Mouse (Mus musculus) hindbrain, embryonic 15.5 days (tissue): ENCODE results near the gene Lrrc73. TPM values are rescaled to one million over a fixed set of nuclear protein-coding genes. Genes with fewer than 3 reads are reported as not detected.

Experiments
- ATAC-seq: fragments of 200-750 bp; cut with Nextera tagmentation; 2 replicates; pipeline ENCODE4 v1.8.0; 2017; ENCODE audit warnings: low read depth, moderate number of reproducible peaks, moderate TSS enrichment; ENCODE audit not compliant: low FRiP score
- H3K27ac ChIP-seq: fragments of 300-500 bp; sonication (generic); replicated peaks from 2 replicates; pipeline ENCODE4 v1.5.1; 2015; ENCODE audit warnings: mild to moderate bottlenecking, inconsistent platforms
- H3K27me3 ChIP-seq: fragments of 300-500 bp; sonication (generic); 2 replicates; pipeline ENCODE4 v1.6.1; 2015; ENCODE audit warnings: control low read depth, inconsistent platforms
- H3K36me3 ChIP-seq: fragments of 300-500 bp; sonication (generic); 2 replicates; pipeline ENCODE4 v1.6.1; 2015; ENCODE audit warnings: control low read depth, inconsistent platforms
- H3K4me1 ChIP-seq: fragments of 300-500 bp; sonication (generic); replicated peaks from 2 replicates; pipeline ENCODE4 v1.6.1; 2015; ENCODE audit warnings: control low read depth, inconsistent platforms
- H3K4me2 ChIP-seq: fragments of 300-500 bp; sonication (generic); 2 replicates; pipeline ENCODE4 v1.6.1; 2015; ENCODE audit warnings: moderate library complexity, mild to moderate bottlenecking, inconsistent platforms
- H3K4me3 ChIP-seq: fragments of 300-500 bp; sonication (generic); 2 replicates; pipeline ENCODE4 v1.5.1; 2015; ENCODE audit warnings: mild to moderate bottlenecking, inconsistent platforms
- H3K9ac ChIP-seq: fragments of 300-500 bp; sonication (generic); 2 replicates; pipeline ENCODE4 v1.6.1; 2015; ENCODE audit warnings: inconsistent platforms
- H3K9me3 ChIP-seq: fragments of 300-500 bp; sonication (generic); 2 replicates; pipeline ENCODE4 v1.6.1; 2016; ENCODE audit warnings: control low read depth, inconsistent platforms
- WGBS: fragments of 180-500 bp; shearing (Covaris S2); methylation state at CpG from one replicate; pipeline ENCODE4 v1.1.7; 2015; 5-methylcytosine and 5-hydroxymethylcytosine counted together
- polyA plus RNA-seq: library from polyadenylated mRNA; unstranded; fragments of >200 nt; fragmentation: Nextera tagmentation; extraction: Ambion mirVana; gene quantifications from 2 replicates; pipeline ENCODE4 v1.2.1, GENCODE M21; 2015

Lrrc73 gene
- polyA plus RNA-seq, 1 experiment from 2014 or later, result 18.5 TPM

- peak; percentile 52 for ATAC-seq
- Histone ChIP-seq H3K27ac (no peak overlapping the region), H3K9ac (no peak overlapping the region), H3K27me3 (no peaks in the 10 kb centered on the region), H3K36me3 (peaks cover 28% of the 10 kb centered on the region; the same call in 1 of the 2 replicates), H3K9me3 (no peaks in the 10 kb centered on the region), H3K4me3 (no peak overlapping the region), H3K4me1 (no peaks in the 10 kb centered on the region), H3K4me2 (no peak overlapping the region)
- WGBS, result 29% methylated on average over 14 of the region's 14 CpGs
Measured at GRCm38 (mm10) chr17:46265918-46266618, 12.7 kb downstream of the Lrrc73 start.

- Histone ChIP-seq H3K36me3 (peaks cover 32% of the 10 kb centered on the region; the same call in 1 of the 2 replicates), H3K9ac (no peak overlapping the region), H3K4me1 (no peaks in the 10 kb centered on the region), H3K27me3 (no peaks in the 10 kb centered on the region), H3K4me2 (no peak overlapping the region), H3K4me3 (no peak overlapping the region), H3K9me3 (no peaks in the 10 kb centered on the region), H3K27ac (no peak overlapping the region)
- WGBS, result 77% methylated on average over 6 of the region's 6 CpGs
- ATAC-seq, result no peak
Measured at GRCm38 (mm10) chr17:46266986-46267385, 13.7 kb downstream of the Lrrc73 start.

DNA sequence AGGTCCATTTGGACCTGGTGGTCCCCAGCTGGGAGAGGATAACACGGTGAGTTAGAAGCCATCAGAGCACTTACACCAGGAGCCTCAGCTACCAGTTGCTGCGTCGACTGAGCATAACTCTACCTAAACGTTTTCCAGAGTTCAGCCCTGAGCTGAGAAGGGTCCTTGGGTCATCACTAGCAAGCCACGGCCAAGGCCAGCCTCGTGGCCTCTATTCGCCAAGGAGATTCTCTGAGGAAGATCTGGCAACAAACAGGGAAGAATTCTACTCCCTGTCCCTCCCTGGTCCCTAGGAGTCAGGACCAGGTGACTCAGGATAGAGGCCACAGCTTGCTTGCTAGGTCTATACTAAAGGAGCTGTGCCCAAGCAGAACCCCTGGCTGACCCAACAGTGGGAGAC, 14.2 kb downstream of the Lrrc73 start:
- Histone ChIP-seq H3K27ac (no peak overlapping the region), H3K36me3 (peaks cover 27% of the 10 kb centered on the region; the same call in 1 of the 2 replicates), H3K4me1 (no peaks in the 10 kb centered on the region), H3K4me2 (no peak overlapping the region), H3K9ac (no peak overlapping the region), H3K4me3 (no peak overlapping the region), H3K27me3 (no peaks in the 10 kb centered on the region), H3K9me3 (no peaks in the 10 kb centered on the region)
- ATAC-seq, result no peak
- 85% methylated on average over 7 of the region's 7 CpGs for WGBS

DNA sequence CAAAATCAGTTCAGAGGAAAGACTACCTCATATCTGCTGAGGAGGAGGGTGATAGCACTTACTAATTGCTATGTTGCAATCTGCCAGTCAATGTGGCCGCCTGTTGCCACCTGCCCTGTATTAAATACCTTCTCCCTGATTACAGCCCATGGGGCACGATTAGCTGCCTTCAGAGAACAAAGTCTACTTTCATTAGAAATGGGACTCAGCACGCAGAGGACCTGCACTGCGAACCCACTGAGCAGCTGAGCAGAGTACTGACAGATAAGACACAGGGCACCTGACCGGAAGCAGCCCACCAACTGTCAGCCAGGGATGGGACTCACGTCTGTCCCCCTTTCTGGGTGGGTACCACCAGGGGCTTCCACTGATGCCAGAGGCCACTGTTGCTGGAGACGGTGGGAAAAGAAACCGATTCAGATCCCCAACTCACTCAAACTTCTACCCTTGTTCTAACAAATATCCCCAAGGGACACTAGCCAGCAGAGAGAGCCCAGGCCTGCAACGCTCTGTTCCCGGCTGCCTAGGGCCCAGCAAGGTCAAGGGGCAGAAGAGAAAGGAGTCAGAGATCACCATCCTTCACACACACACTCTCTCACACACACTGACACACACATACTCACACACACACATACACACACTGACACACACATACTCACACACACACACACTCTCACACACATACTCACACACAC, 14.8 kb downstream of the Lrrc73 start:
- WGBS, result 85% methylated on average over 10 of the region's 10 CpGs
- no peak overlapping the region for H3K9ac ChIP-seq
- ATAC-seq, result no peak

GRCm38 (mm10) chr17:46269771-46270534, 16.6 kb downstream of the Lrrc73 start:
- no peak for ATAC-seq
- no peaks in the 10 kb centered on the region for H3K4me1 ChIP-seq
- no peaks in the 10 kb centered on the region for H3K27me3 ChIP-seq
- no peak overlapping the region for H3K27ac ChIP-seq
- no peaks in the 10 kb centered on the region for H3K9me3 ChIP-seq
- no peak overlapping the region for H3K4me3 ChIP-seq
- WGBS, result 88% methylated on average over 19 of the region's 19 CpGs
- H3K4me2 ChIP-seq, result no peak overlapping the region
- no peak overlapping the region for H3K9ac ChIP-seq
- H3K36me3 ChIP-seq, result 0 out of 2 replicates have a peak, but pooled peaks cover 7% of the 10 kb centered on the region

More for the DNA sequence above, 14.8 kb downstream of the Lrrc73 start:
- Histone ChIP-seq H3K36me3 (0 out of 2 replicates have a peak, but pooled peaks cover 21% of the 10 kb centered on the region), H3K27ac (no peak overlapping the region), H3K4me3 (no peak overlapping the region), H3K9me3 (no peaks in the 10 kb centered on the region), H3K27me3 (no peaks in the 10 kb centered on the region), H3K4me1 (no peaks in the 10 kb centered on the region), H3K4me2 (no peak overlapping the region)

GRCm38 (mm10) chr17:46272058-46272457, 18.7 kb downstream of the Lrrc73 start:
- H3K9ac ChIP-seq, result no peak overlapping the region
- H3K4me1 ChIP-seq, result no peaks in the 10 kb centered on the region
- H3K36me3 ChIP-seq, result 0 out of 2 replicates have a peak, but pooled peaks cover 7% of the 10 kb centered on the region
- H3K9me3 ChIP-seq, result no peaks in the 10 kb centered on the region
- no peak for ATAC-seq
- H3K27ac ChIP-seq, result no peak overlapping the region
- H3K27me3 ChIP-seq, result no peaks in the 10 kb centered on the region
- H3K4me2 ChIP-seq, result no peak overlapping the region
- no peak overlapping the region for H3K4me3 ChIP-seq
- WGBS, result 90% methylated on average over 2 of the region's 2 CpGs

GRCm38 (mm10) chr17:46272675-46273074, 19.3 kb downstream of the Lrrc73 start:
- WGBS, result 87% methylated on average over 5 of the region's 5 CpGs
- Histone ChIP-seq H3K27ac (no peak overlapping the region), H3K27me3 (no peaks in the 10 kb centered on the region), H3K36me3 (0 out of 2 replicates have a peak, but pooled peaks cover 7% of the 10 kb centered on the region), H3K9ac (no peak overlapping the region), H3K4me2 (no peak overlapping the region), H3K4me3 (no peak overlapping the region), H3K9me3 (no peaks in the 10 kb centered on the region), H3K4me1 (no peaks in the 10 kb centered on the region)
- ATAC-seq, result no peak

DNA sequence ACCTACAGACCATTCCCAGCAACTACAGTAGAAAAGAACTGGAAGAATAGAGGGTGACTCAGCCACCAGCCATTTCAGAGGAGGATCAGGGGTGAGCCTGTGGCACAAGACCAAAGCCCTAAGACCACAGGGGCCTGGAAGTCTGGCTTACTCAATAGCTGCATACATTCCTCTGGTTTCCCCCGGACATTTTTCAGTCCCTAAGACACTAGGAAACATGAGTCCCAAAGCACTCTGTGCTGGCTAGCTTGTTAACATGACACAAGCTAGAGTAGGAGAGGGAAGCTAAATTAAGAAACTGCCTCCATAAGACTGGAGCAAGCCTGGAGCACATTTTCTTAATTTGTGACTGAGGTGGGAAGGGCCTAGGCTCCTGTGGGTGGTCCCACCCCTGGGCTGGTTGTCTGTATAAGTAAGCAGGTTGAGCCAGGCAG, 20.5 kb downstream of the Lrrc73 start:
- no peaks in the 10 kb centered on the region for H3K27me3 ChIP-seq
- ATAC-seq, result no peak
- no peaks in the 10 kb centered on the region for H3K4me1 ChIP-seq
- H3K4me2 ChIP-seq, result no peak overlapping the region
- peaks cover 11% of the 10 kb centered on the region; the same call in 1 of the 2 replicates for H3K36me3 ChIP-seq
- WGBS, result 77% methylated on average over 1 of the region's 1 CpGs
- no peaks in the 10 kb centered on the region for H3K9me3 ChIP-seq
- H3K27ac ChIP-seq, result no peak overlapping the region
- no peak overlapping the region for H3K4me3 ChIP-seq
- H3K9ac ChIP-seq, result no peak overlapping the region

GRCm38 (mm10) chr17:46274465-46274864, 21.1 kb downstream of the Lrrc73 start:
- H3K9me3 ChIP-seq, result no peaks in the 10 kb centered on the region
- H3K4me2 ChIP-seq, result no peak overlapping the region
- peaks cover 15% of the 10 kb centered on the region; the same call in 1 of the 2 replicates for H3K36me3 ChIP-seq
- no peak overlapping the region for H3K4me3 ChIP-seq
- H3K27me3 ChIP-seq, result no peaks in the 10 kb centered on the region
- no peak for ATAC-seq
- no peak overlapping the region for H3K27ac ChIP-seq
- 81% methylated on average over 6 of the region's 6 CpGs for WGBS
- H3K9ac ChIP-seq, result no peak overlapping the region
- H3K4me1 ChIP-seq, result no peaks in the 10 kb centered on the region

DNA sequence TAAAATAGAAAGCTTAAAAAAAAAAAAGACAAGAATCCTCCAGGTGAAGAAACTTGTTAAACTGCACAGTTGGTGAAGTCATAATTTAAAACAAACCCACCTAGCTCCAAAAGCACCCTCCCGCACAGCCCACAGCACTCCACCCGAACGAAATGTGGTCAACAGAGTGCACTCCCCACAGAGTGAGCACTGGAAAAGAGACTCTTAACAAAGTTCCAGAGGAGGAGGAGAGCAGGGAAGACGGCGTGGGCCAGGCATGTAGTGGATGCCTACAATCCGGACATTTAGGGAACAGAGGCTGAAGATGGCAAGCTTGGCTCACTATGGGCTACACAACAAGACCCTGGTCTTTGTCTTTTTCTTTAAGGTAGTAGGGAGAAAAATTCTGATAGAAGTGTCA, 21.7 kb downstream of the Lrrc73 start:
- 91% methylated on average over 6 of the region's 6 CpGs for WGBS

DNA sequence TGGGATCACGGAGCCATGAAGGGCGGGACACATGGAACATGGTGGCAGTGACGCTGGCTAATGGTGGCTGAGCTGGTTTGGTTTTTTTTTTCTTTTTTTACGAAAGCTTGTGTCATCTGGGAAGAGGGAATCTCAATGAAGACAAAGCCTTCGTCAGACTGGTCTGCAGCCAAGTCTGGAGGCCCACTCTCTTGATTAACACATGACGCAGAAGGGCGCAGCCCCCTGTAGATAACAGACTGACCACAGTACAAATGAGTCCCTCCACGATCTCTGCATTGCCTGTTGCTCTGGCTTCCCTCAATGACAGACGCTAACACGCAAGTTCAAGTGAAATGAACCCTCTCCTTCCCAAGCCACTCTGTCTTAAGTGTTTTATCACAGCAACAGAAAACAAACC, 22.2 kb downstream of the Lrrc73 start:
- Histone ChIP-seq H3K36me3 (peaks cover 12% of the 10 kb centered on the region; the same call in 1 of the 2 replicates), H3K27me3 (no peaks in the 10 kb centered on the region), H3K4me1 (no peaks in the 10 kb centered on the region), H3K4me3 (no peak overlapping the region), H3K27ac (no peak overlapping the region), H3K9ac (no peak overlapping the region), H3K4me2 (no peak overlapping the region), H3K9me3 (no peaks in the 10 kb centered on the region)
- 90% methylated on average over 10 of the region's 10 CpGs for whole genome bisulfite sequencing
- ATAC-seq, result no peak

More for the DNA sequence above, 21.7 kb downstream of the Lrrc73 start:
- Histone ChIP-seq H3K27ac (no peak overlapping the region), H3K4me3 (no peak overlapping the region), H3K4me2 (no peak overlapping the region), H3K9me3 (no peaks in the 10 kb centered on the region), H3K4me1 (no peaks in the 10 kb centered on the region), H3K36me3 (peaks cover 15% of the 10 kb centered on the region; the same call in 1 of the 2 replicates), H3K27me3 (no peaks in the 10 kb centered on the region), H3K9ac (no peak overlapping the region)
- no peak for ATAC-seq

DNA sequence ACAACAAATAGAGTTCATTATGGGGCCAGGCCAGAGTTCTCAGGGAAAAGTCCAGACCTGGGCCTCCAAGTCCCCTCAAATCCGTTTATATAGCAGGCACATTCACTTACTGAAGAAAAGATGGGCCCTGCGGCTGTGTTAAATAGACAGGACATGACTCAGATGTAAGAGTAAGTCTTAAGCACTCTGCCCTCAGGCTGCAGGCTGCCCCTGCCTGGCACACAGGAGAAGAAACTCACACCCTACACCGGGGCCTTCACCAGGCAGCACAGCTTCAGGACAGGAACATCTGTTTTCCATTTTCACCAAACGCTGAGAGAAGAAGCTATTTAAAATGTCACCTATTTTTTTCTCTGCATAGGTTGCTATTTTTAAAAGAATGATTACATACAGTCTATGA, 24.3 kb downstream of the Lrrc73 start:
- Histone ChIP-seq H3K9me3 (no peaks in the 10 kb centered on the region), H3K4me1 (peaks cover 9% of the 10 kb centered on the region), H3K36me3 (peaks cover 8% of the 10 kb centered on the region; the same call in 1 of the 2 replicates), H3K27ac (no peak overlapping the region), H3K4me2 (no peak overlapping the region), H3K4me3 (no peak overlapping the region), H3K27me3 (no peaks in the 10 kb centered on the region), H3K9ac (no peak overlapping the region)
- 86% methylated on average over 4 of the region's 4 CpGs for WGBS
- no peak for ATAC-seq
